Mouse (Mus musculus) G1E-ER4 (cell line): Measurements from ENCODE around the gene Slc25a15. TPM values are rescaled to one million over a fixed set of nuclear protein-coding genes. Genes with fewer than 3 reads are reported as not detected.

Experiments used
- GATA1 ChIP-seq: IDR thresholded peaks from one replicate; pipeline ENCODE4 v1.8.0; 2012; ENCODE audit warnings: low read length, inconsistent platforms
- polyA plus RNA-seq: library from polyadenylated mRNA; stranded (reverse); fragments of >175 nt; gene quantifications from 2 replicates; pipeline ENCODE4 v1.2.3, GENCODE M21; 2012

Slc25a15 gene
- polyA plus RNA-seq = 10.1 and 11.3 TPM in 2 replicates

GRCm38 (mm10) chr8:22398142-22398951 lies at the start of gene Slc25a15:
Gene Slc25a15 (minus strand): TSS chr8:22398597.
- TF ChIP-seq GATA1 = no peak

DNA sequence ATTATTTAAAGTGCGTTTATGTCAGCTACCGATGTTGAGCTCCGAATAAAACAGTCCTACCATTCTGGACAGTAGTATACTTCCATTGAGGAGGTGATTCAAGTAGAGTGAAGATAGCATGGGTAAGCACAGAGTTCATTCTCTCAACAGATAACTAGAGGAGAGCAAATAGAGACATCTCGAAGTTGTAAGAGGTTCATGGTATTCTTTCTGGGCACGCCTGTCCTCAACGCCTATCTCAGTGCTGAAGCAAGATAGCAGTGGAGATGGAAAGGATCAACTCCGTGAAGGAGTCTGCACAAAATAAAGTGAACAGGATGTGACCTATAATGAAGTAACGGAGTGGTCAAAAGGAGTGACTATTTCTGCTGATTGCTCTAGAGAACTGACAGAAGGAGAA lies 13.6 kb upstream of the Slc25a15 start:
- no peak for TF ChIP-seq GATA1

GRCm38 (mm10) chr8:22411282-22411702 lies 12.9 kb upstream of the Slc25a15 start, which contains the start of gene Mrps31:
Gene Mrps31 (plus strand): TSS chr8:22411361.
- no peak for TF ChIP-seq GATA1

DNA sequence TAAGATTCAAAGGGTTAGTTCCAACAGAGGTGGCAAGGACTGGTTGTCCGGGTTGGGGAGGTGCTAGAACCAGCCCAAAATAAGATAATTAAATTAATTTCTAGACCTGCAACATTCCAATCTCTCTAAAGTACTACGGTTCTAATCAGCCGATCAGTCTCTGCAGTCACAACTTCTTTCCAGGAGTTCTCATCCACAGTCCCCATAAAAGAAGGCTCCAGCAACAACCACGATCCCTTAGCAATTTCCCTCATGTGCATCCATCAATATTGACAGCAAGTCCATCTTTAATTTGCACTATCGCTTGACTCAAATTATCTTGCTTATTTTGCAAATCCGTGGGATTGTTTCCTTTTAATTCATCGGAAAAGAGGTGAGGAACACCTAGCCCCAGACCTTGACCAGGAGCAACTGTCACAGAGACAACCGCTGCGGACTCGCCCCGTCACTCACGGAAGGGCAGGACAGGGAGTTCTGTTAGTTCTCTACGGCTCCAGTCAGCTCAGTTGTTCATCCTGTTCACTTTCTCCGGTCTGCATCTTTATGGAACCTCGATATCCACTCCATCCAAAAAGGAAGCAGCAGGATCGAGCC lies 12.4 kb upstream of the Slc25a15 start:
- TF ChIP-seq GATA1 = no peak

- TF ChIP-seq GATA1 = no peak
Measured at GRCm38 (mm10) chr8:22405733-22406132, 7.3 kb upstream of the Slc25a15 start.

DNA sequence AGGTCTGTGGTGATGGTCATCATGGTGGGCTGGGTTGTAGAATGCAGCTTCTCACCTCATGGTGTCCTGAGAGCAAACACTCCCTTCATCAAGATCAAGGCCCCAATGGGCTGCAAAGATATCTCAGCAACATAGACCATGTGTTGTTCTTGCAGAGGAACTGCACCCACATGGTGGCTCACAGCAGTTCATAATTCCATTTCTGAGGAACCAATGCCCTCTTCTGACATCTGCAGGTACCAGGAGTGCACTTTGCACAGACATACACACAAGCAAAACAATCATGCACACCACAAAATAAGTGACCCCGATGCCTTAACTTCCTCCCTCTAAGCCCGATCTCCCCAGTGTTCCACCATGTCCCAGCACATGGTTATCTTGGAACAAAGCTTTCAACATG lies 4.8 kb upstream of the Slc25a15 start:
- TF ChIP-seq GATA1 = no peak

DNA sequence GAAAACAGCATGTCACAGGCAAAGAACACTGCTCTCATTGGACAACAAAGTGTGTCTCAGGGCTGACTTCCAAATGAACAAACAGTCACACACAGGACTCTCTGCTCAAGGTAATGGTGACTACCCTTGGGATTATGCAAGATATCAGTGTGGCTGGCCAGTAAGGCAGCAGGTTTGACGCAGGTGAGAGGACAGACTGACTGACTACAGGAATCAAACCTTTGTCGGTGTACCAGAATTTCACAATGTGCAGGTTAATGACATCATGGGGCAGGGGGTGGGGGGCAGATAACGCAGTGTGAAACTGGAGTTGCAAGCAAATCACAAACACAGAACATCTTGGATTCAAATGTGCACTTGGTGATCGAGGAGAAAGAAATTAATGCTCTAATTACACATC lies 2.2 kb upstream of the Slc25a15 start:
- TF ChIP-seq GATA1 = no peak

GRCm38 (mm10) chr8:22399285-22399880 lies 986 bp upstream of the Slc25a15 start:
- TF ChIP-seq GATA1 = no peak

GRCm38 (mm10) chr8:22397811-22398141 lies 621 bp downstream of the Slc25a15 start:
- TF ChIP-seq GATA1 = no peak

- no peak for TF ChIP-seq GATA1
Measured at GRCm38 (mm10) chr8:22395256-22395655, 3.1 kb downstream of the Slc25a15 start.

DNA sequence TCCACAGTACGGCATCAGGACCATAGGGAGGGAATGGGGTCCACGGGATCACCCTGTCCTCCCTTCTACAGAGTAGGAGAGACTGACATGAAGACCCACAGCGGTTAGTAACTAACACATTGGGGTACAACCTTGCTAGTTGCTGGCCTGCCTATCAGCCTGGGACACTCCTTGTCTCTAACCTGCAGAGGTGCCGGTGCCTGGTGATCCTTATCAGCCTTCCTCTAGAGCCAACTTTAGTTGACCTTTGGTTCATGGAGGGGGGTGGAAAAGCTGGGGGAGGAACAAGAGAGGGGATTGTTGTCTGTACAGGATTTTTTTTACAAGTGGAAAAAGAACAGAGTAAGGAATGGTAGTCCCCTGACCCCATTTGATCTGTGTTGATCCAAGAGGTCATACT lies 3.9 kb downstream of the Slc25a15 start:
- TF ChIP-seq GATA1 = no peak

DNA sequence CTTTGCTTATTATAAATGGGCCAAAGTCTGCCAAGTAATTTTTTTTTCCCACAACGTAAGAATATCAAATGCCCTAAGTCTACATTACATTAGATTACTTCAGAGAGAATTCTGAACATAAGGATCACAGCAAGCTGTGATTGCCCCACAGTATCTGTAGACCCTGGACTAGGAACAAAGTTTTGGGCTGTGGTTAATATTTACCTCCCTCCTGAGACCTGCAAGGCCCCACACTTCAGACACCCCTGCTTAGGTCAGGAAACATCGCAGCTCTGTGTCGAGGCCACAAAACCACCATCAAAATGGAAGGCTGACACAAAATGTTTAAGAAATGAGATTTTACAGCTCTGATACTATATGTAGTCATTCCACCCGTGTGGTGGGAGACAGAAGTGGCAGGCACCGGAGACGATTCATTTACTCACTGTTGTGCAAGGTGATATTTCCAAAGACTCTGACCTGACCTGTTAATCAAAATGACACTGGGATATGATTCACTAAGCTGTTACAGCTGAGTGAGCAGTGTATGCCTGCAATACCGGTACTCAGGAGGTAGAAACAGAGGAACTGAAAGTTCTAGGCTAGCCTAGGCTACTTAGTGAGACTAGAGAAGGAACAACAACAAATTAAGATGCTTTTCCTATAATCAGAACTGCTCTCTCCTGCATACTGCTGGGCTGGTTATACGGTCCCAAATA lies 7.5 kb downstream of the Slc25a15 start:
- no peak for TF ChIP-seq GATA1

DNA sequence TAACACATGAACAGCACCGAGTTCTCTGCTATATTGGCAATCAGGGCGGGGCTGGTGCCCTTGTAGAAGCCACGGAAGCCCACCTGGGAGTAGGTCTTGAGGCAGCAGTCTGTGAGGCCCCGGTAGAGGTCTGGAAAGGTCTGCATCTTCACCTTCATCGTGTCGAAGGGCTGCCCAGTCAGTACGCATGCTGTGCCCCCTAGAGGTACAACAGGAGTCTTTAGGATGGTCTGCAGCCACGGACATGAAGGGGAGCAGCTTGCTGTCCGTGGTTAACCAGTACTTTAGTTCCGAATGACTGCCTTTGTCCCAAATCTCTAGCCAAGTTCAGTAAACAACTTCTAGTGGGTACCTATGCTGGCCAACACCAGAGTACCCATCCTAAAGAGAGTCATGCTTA lies 8.5 kb downstream of the Slc25a15 start:
- no peak for TF ChIP-seq GATA1

- TF ChIP-seq GATA1 = no peak
Measured at GRCm38 (mm10) chr8:22385158-22385557, 13.2 kb downstream of the Slc25a15 start.

GRCm38 (mm10) chr8:22382824-22383595 lies 15.4 kb downstream of the Slc25a15 start:
- TF ChIP-seq GATA1 = no peak
